In the genomic region with DNA sequence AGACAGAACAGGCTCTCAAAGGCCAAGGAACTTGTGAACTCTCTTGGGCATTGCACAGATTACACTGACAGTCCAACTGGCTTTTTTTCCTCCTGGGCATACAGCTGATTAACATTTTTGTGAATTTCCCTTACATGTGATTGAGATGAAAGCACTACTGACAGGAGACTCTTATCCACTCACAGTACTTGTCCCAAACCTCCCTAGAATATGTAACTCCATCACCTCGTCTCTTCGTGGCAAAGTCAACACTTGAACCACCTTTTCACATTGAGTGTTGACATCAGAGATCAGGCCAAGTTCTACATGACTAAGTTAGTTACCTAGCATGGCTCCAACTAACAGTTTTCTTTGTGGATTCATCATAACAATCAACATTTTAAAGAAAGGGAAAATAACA, we compare ENCODE assay signal across 28 mouse cellular contexts.
"Had no signal": no experiment of that assay in that cellular context is flagged by ENCODE, and none has a peak within 500 bp of the region (broad histone marks: within the 10 kb centered on the region; RNA-seq: fewer than 3 reads in every experiment).

No protein-coding gene starts in this region.

- H3K4me2 ChIP-seq: limb, embryonic 12.5 days; limb, embryonic 13.5 days; limb, embryonic 15.5 days; liver, embryonic 11.5 days; liver, embryonic 12.5 days; liver, embryonic 13.5 days; liver, embryonic 15.5 days; lung, embryonic 14.5 days; lung, embryonic 15.5 days; midbrain, embryonic 11.5 days; midbrain, embryonic 12.5 days; midbrain, embryonic 13.5 days; midbrain, embryonic 15.5 days; neural tube, embryonic 12.5 days; neural tube, embryonic 13.5 days had no signal

- H3K4me3 ChIP-seq: left cerebral cortex, adult 2 months; limb, embryonic 10.5 days; limb, embryonic 12.5 days; limb, embryonic 13.5 days; limb, embryonic 15.5 days; liver, embryonic 12.5 days; liver, embryonic 13.5 days; liver, embryonic 15.5 days; lung, embryonic 15.5 days; megakaryocyte, embryonic 14.5 days; midbrain, embryonic 10.5 days; midbrain, embryonic 12.5 days; midbrain, embryonic 13.5 days; midbrain, embryonic 15.5 days; myocyte; neural tube, embryonic 12.5 days; neural tube, embryonic 13.5 days had no signal

- H3K27me3 ChIP-seq: limb, embryonic 12.5 days; limb, embryonic 13.5 days; limb, embryonic 15.5 days; liver, embryonic 12.5 days; liver, embryonic 13.5 days; liver, embryonic 15.5 days; lung, embryonic 15.5 days; megakaryocyte, embryonic 14.5 days; midbrain, embryonic 12.5 days; midbrain, embryonic 13.5 days; midbrain, embryonic 15.5 days; neural tube, embryonic 12.5 days; neural tube, embryonic 13.5 days had no signal

- ATAC-seq: liver, embryonic 12.5 days; liver, postnatal 0 days; midbrain, embryonic 13.5 days; midbrain, embryonic 15.5 days; midbrain, embryonic 16.5 days had no signal

- H3K9me3 ChIP-seq: limb, embryonic 10.5 days; limb, embryonic 12.5 days; limb, embryonic 13.5 days; limb, embryonic 15.5 days; liver, embryonic 12.5 days; liver, embryonic 13.5 days; liver, embryonic 15.5 days; lung, embryonic 15.5 days; megakaryocyte, embryonic 14.5 days; midbrain, embryonic 10.5 days; midbrain, embryonic 12.5 days; midbrain, embryonic 13.5 days; midbrain, embryonic 15.5 days; neural tube, embryonic 12.5 days; neural tube, embryonic 13.5 days had no signal

- H3K9ac ChIP-seq: limb, embryonic 12.5 days; limb, embryonic 13.5 days; limb, embryonic 15.5 days; liver, embryonic 12.5 days; liver, embryonic 13.5 days; liver, embryonic 14.5 days; liver, embryonic 15.5 days; liver, postnatal 0 days; lung, embryonic 14.5 days; lung, embryonic 15.5 days; midbrain, embryonic 12.5 days; midbrain, embryonic 13.5 days; midbrain, embryonic 15.5 days; neural tube, embryonic 12.5 days; neural tube, embryonic 13.5 days had no signal

- H3K36me3 ChIP-seq: limb, embryonic 10.5 days; limb, embryonic 12.5 days; limb, embryonic 13.5 days; limb, embryonic 15.5 days; liver, embryonic 12.5 days; liver, embryonic 13.5 days; liver, embryonic 15.5 days; lung, embryonic 15.5 days; midbrain, embryonic 10.5 days; midbrain, embryonic 12.5 days; midbrain, embryonic 13.5 days; midbrain, embryonic 15.5 days; neural tube, embryonic 12.5 days; neural tube, embryonic 13.5 days had no signal

- H3K4me1 ChIP-seq: limb, embryonic 10.5 days; limb, embryonic 12.5 days; limb, embryonic 13.5 days; limb, embryonic 15.5 days; midbrain, embryonic 10.5 days; midbrain, embryonic 12.5 days; midbrain, embryonic 15.5 days; neural tube, embryonic 12.5 days had no signal

- DNase-seq: layer of hippocampus, postnatal 36 days; left cerebral cortex, postnatal 4 days; liver; liver, embryonic 13.5 days; liver, postnatal 0 days; lung, embryonic 14.5 days; midbrain, embryonic 14.5 days had no signal

- H3K27ac ChIP-seq: left cerebral cortex, adult 2 months; limb, embryonic 10.5 days; limb, embryonic 12.5 days; limb, embryonic 13.5 days; limb, embryonic 15.5 days; liver, embryonic 12.5 days; liver, embryonic 13.5 days; liver, embryonic 14.5 days; liver, embryonic 15.5 days; lung, embryonic 15.5 days; macrophage; midbrain, embryonic 10.5 days; midbrain, embryonic 12.5 days; midbrain, embryonic 13.5 days; midbrain, embryonic 15.5 days; neural tube, embryonic 12.5 days; neural tube, embryonic 13.5 days had no signal
